Mouse (Mus musculus): ENCODE measurements around the gene Farsb. TPM values are rescaled to one million over a fixed set of nuclear protein-coding genes. Genes with fewer than 3 reads are reported as not detected.
A peak's percentile ranks its signal among the peaks of the same experiment; 100 is the strongest.

The Farsb gene
- total and polyA plus RNA-seq, 3 experiments, result 4.4 to 77.6 (median 76.1) TPM

GRCm38 (mm10) chr1:78420271-78420670 lies 68.4 kb downstream of the Farsb start:
- no peak for DNase-seq

DNA sequence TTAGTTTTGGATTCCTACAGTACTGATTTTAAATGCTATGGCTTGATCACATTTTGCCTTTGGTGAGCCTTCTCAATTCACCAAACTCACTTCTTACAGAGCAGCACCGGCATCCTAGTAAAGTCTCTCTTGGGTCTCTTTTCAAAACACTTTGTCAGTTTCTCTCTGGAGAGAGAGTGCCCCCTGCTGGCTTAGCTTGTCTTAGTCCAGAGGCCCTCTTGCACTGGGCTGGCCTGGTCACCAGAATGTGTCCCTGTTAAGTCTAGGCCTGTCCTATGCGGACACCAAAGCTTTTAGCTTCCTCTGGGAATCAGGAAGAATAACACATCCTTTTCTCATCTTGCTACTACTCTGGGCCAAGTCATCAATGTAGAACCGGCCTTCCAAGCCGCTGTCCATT lies 69.1 kb downstream of the Farsb start:
- peak; percentile 77 for DNase-seq

DNA sequence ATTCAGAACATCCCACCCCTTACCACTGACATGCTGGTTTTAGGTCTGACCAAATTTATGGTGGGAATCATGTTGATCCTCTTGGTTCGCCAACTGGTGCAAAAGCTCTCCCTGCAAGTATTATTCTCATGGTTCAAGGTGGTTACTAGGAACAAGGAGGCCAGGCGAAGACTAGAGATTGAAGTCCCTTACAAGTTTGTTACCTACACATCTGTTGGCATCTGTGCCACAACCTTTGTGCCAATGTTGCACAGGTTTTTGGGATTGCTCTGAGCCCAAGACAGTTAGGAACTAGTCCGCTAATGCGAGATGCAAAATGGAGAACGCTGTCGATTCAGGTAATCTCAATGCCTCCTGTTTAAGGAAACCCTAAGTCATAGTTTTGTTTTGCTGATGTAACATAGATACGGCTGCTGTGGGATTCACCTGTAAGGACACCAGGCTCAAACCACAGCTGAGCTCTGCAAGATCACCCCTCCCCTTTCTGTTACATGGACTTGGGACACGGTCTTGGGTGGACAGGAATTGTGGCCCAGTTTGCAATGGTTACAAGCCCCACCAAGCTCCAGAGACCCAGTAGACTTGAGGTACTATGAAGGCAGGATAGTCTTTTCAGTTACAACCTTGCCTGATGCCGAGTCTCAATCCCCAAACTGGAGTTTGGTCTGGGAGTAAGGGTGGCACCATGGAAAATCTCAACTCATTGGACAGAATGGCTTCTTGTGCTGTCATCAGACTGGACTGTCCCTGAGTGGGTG lies 71.4 kb downstream of the Farsb start:
- no peak for DNase-seq

DNA sequence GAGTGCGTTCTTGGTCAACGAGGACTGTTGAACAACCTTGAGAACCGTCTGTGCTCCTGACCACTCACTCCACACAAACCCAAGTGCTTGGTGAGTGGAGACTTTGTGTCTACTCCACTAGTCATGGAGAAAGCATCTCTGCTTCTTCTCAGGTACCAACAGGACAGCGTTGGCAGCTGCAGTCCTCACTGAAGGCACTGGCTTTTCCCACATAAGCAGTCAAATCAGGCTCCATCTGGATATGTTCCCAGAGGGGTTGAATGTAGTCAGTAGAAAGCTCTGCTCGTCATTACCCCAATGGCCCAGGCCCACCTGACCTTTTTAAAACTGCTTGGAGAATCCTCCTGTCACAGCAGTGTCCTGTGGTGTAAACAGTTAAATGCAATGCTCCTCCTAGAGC lies 74.3 kb downstream of the Farsb start:
- no peak for DNase-seq

GRCm38 (mm10) chr1:78412668-78413067 lies 76.0 kb downstream of the Farsb start:
- peak; percentile 37 for DNase-seq

DNA sequence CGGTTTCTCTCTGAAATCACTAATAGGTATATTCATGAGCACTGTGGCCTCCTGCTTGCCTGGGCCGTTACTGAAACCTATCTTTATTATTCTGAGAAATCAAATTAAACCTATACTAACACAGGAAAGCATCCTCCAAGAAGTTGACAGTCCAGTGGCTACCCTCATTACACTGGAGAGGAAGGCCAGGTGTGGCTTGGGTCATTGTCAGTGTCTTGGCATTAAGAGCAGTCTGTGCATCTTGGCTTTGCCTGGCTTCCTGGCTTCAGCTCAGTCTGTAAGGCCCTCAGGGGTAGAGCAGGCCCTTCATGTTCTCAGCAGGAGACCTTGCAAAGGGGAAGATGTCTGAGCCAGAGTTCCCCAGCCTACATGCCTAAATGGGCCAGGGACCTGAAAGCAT lies 79.3 kb downstream of the Farsb start:
- no peak for DNase-seq

DNA sequence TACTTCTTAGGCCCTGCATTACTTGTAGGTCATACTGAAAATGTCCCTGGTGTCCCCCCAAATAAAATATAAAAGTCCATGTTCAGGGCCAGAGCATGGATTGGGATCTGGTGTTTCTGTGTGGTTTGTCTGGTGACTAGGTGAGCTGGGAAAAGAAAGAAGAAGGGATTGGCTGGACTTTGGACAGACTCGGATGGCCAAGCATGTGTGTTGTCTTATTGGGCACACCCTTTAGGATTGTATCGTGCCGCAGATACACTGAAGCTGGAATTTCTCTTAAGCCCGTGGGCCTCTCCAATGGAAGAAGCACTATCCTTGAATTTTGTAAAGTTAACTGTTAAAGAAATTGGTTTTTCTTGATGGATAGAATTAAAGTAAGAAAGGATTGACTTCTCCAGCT lies 87.3 kb downstream of the Farsb start:
- DNase-seq, result no peak

- no peak for DNase-seq
These were observed 88.9 kb downstream of the Farsb start for GRCm38 (mm10) chr1:78399755-78400154.

DNA sequence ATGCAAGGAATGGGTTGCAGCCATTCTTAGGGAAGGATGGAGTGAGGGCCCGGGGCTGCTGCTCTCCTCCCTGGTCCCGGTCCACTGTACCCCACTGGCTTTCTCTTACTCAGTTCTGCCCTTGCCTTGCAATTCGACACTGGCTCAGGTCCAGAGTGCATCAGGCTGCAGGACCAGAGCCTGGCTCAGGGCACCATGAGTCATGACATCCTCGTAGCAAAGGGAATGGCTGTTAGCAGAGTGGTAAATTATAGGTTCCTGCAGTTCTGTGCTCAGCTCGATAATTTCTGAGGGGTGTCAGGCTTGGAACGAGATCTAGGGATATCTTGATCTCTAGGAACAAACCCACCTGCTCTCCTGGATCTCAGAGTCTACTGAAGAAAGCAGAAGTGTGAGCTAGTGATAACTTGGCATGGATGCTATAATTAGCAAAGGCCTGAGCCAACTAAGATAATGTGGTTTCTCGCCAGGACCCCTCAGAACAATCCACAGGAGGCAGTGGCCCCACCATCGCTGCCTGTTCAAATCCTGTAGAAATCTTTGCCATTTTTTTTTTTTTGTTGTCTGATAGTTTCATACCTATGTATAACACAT lies 92.3 kb downstream of the Farsb start:
- peak; percentile 91 for DNase-seq

DNA sequence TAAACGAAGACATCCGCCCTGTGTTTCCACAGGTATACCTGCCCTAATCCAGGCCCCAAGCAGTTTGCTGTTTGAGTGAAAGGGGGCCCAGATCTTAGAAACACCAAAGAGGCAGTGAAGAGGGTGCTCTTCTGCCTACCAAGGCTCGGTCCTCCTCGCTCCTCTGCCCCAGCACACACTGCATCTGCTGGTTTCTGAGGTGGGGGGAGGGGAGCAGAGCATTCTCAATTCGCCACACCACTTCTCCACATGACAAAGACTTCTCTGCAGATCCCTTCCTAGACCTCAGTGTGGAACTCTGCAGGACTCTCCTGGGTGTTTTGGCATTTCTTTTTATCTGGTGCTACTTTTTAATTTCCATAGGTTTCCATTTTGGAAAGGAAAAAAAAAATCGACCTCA lies 93.0 kb downstream of the Farsb start:
- no peak for DNase-seq

GRCm38 (mm10) chr1:78395191-78395735 lies 93.4 kb downstream of the Farsb start:
- DNase-seq, result peak; percentile 4

DNA sequence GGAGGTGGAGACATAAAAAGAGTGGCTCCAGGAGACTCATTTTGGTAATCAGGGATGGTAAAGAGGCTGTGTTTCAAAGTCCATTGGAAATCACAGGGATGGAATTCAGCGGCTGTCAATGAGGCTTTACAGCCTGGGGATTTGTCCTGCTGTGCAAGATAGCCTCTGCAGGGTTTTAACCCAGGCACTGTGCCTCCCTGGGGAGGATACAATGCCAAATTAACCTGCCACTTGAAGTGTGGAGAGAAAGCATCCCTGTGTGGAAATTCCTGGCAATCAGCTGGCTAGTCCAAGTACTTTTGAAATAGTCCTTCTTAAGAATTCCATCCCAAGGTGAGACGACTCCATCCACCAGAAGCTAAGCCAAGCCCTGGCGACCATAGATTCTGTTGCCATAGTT lies 99.8 kb downstream of the Farsb start:
- DNase-seq, result no peak

DNA sequence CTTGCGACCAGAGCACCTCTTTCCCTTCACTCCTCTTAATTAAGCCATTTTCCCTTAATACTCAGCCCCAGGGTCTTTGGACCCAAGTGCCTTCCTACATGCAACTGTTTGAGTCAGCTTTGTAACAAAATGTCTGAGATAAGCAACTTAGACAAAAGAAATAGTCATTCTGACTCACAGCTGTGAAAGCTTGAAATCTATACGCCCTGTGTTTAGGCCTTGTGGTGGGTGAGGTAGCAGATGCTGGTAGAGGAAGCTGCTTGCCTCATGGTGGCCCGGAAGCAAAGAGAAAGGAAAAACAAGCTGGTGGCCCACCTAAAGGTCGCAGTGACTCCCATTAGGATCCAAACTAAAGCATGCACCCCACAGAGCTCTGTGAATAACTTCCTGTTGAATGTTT lies 100.8 kb downstream of the Farsb start:
- no peak for DNase-seq

DNA sequence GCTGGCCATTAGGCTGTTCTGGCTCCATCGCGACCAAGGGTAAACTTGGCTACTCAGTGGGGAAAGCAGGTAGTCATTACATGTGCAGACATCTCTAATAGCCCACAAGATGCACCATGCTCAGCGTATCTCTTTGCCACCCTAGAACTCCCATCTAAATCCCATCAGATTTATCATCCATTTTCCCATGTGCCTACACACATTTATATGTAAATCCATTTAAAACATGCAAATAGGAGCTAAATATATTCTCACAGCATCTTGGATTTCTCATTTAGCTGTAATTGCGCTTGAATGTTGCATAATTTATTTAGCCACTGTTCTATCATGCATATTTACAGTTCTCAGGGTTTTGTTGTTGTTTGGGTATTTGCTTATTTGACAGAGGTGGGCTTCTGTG lies 107.7 kb downstream of the Farsb start:
- DNase-seq, result no peak

- no peak for DNase-seq
These were observed 113.6 kb downstream of the Farsb start for GRCm38 (mm10) chr1:78375058-78375457.

DNA sequence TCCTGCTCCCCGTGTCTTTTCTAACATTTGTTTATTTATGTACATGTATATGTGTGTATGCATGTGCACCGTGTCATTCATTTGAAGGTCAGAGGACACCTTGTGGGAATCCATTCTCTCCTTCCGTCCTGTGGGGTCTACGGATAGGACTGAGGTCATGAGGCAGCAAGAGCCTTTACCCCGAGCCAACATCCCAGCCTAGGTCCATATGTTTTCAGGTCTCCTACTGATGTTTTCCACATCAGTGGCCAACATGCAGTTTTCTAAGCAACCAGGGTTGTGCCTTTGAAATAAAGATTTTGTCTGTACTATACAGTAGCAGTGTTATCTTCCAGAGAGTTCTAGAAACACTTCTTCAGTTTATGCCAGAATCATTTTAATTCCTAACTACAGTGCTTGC lies 114.9 kb downstream of the Farsb start:
- DNase-seq, result no peak

DNA sequence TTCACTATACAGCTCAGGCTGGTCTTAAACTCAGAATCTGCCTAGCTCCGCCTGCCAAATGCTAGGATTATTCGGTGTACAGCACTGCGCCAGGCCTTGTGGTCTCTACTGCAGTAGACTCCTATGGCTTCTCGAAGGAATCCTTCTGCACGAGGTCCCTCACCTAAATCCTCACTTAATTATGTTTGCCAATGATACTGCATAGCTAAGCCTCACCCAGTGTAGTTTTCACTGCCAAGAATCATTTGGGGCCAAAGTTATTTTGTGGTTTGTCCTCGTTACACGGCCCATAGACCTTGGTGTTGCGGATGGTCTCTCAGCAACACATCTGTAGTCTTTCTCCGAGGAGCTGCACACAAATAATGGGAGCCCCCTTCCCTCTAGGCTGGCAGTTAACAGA lies 116.4 kb downstream of the Farsb start:
- no peak for DNase-seq

GRCm38 (mm10) chr1:78371569-78372236 lies 117.0 kb downstream of the Farsb start:
- DNase-seq, result no peak

DNA sequence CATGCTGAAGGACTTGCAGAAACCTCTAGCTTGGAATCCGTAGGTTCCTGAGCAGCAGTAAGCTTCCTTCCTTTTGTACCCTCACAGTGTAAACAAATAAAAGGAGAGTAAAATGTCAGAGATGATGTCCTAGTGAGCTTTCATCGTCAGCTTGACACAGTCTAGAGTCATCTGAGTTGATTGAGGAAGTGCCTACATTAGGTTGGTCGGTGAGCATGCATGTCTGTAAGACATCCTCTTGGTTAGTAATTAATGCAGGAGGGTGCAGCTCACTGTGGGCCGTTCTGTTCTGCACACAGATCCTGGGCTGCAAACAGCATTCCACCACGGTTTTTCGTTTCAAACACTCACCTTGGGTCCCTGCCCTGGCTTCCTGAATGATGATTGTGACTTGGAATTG lies 118.6 kb downstream of the Farsb start:
- no peak for DNase-seq
